Mouse (Mus musculus) small intestine, adult 2 months (tissue): ENCODE measurements around the gene Tpm4.

Experiments used
- CTCF ChIP-seq: fragments of 200-500 bp; IDR thresholded peaks from 2 replicates; pipeline ENCODE4 v1.5.1; 2012; ENCODE audit warnings: low read depth, mild to moderate bottlenecking, control low read depth, inconsistent platforms, low read length, moderate library complexity, mixed read lengths; ENCODE audit not compliant: insufficient replicate concordance, insufficient read length; ENCODE audit errors: extremely low read depth
- POLR2A ChIP-seq: fragments of 200-500 bp; IDR thresholded peaks from 2 replicates; pipeline ENCODE4 v1.6.1; 2012; ENCODE audit warnings: low read depth, mild to moderate bottlenecking, control low read depth, inconsistent platforms, low read length, moderate library complexity

GRCm38 (mm10) chr8:72146056-72146455, 11.3 kb downstream of the Tpm4 start:
- no peak for TF ChIP-seq POLR2A
- TF ChIP-seq CTCF = no peak
